Mouse (Mus musculus) macrophage (primary cell): Measurements from ENCODE around the gene Cask. TPM values are rescaled to one million over a fixed set of nuclear protein-coding genes. Genes with fewer than 3 reads are reported as not detected.
A peak's percentile ranks its signal among the peaks of the same experiment; 100 is the strongest.

ENCODE experiments used
- H3K27ac ChIP-seq: fragments of 350-480 bp; formaldehyde crosslinking; 2 replicates; pipeline ENCODE4 v1.9.0; 2021
- H3K36me3 ChIP-seq: fragments of 350-480 bp; formaldehyde crosslinking; 2 replicates; pipeline ENCODE4 v1.9.0; 2021; ENCODE audit errors: inconsistent target
- H3K4me3 ChIP-seq: fragments of 350-480 bp; formaldehyde crosslinking; 2 replicates; pipeline ENCODE4 v1.9.0; 2021; ENCODE audit errors: inconsistent target
- H3K79me2 ChIP-seq: fragments of 350-480 bp; formaldehyde crosslinking; 2 replicates; pipeline ENCODE4 v1.9.0; 2021; ENCODE audit errors: inconsistent target
- WGBS: methylation state at CpG from one replicate; pipeline ENCODE4 v1.1.7; 2026; ENCODE audit warnings: inconsistent platforms; ENCODE audit not compliant: missing documents; 5-methylcytosine and 5-hydroxymethylcytosine counted together
- polyA plus RNA-seq: library from polyadenylated mRNA; stranded (reverse); fragments of 250-400 nt; gene quantifications from 3 replicates; pipeline ENCODE4 v1.2.4, GENCODE M21; 2018; ENCODE audit warnings: inconsistent platforms

The Cask gene
- polyA plus RNA-seq, 1 experiment from 2014 or later = 12.0 TPM

DNA sequence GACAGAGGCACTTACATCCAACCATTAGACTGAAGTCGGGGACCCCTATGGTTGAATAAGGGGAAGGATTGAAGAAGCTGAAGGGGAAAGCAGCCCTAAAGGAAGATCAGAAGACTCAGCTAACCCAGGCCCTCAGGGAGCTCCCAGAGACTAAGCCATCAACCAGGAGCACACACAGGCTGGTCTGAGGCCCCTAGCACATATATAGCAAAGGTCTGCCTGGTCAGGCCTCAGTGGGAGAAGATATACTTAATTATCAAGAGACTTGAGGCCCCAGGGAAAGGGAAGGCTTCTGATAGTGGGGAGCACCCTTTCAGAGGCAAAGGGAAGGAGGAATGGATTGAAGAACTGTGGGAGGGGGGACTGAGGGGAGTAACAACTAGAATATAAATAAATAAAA is 164.6 kb downstream of the Cask start:
- Histone ChIP-seq H3K79me2 (no peaks in the 10 kb centered on the region), H3K27ac (no peak overlapping the region), H3K4me3 (no peak overlapping the region), H3K36me3 (no peaks in the 10 kb centered on the region)
- WGBS = 86% methylated on average over 1 of the region's 1 CpGs

DNA sequence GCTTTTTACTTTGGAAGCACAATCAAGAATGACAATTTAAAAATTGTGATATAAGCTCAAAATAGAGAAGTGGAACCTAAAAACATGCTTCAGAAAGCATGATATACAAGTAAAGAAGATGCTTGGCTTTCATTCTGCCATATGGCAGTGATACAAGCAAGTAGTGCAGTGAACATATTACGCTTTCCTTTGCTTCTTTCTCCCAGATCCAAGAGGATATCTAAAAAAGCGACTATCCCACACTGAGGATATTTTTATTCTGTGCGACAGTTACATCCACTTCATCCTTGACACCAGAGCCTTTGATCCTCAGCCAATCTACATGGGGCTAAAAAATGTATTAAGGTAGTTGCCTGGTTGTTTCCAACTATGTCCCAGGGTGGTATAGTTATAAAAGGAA is 169.4 kb downstream of the Cask start:
- H3K4me3 ChIP-seq = no peak overlapping the region
- WGBS = 93% methylated on average over 3 of the region's 3 CpGs
- H3K27ac ChIP-seq = no peak overlapping the region
- no peaks in the 10 kb centered on the region for H3K79me2 ChIP-seq
- no peaks in the 10 kb centered on the region for H3K36me3 ChIP-seq

DNA sequence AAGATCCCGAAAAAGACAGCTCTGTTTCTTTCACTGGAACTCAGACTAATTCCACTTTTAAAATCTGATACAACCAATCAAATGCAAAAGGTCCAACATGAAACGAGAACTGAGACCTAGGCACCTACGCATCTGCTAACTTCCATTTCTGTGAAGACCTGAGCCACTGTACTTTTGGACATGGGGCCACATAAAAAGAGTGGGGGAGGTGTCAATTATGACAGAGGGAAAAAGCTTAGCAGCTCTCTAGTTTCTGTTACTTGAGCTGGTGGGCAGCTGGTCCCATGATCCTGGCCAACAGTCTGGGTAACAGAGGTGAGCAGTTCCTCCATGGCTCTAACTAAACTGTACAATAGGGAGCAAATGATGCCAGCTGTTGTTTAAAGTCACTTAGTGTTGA is 178.2 kb downstream of the Cask start:
- no peaks in the 10 kb centered on the region for H3K79me2 ChIP-seq
- H3K4me3 ChIP-seq = no peak overlapping the region
- H3K27ac ChIP-seq = no peak overlapping the region
- WGBS = 84% methylated on average over 3 of the region's 3 CpGs
- H3K36me3 ChIP-seq = no peaks in the 10 kb centered on the region

DNA sequence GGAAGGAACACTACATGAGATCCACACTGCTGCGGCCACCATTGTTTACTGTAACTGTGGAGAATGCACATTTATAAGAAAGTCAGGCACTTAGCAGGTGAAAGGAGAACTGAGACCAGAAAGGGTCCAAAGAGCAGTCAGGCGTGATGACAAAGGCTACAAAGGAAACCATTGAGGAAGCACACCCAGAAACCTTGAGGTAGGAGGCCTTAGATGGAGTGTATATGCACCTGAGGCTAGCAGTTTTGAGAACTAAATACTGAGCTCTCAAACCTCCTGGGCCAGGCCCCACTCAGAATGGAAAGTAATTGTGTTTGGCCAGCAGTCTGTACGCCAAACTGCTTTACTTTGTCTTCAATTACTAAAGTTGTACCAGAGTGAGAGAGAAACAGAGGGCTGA is 180.8 kb downstream of the Cask start:
- Histone ChIP-seq H3K79me2 (no peaks in the 10 kb centered on the region), H3K36me3 (no peaks in the 10 kb centered on the region), H3K4me3 (no peak overlapping the region), H3K27ac (no peak overlapping the region)
- WGBS = 90% methylated on average over 3 of the region's 3 CpGs

DNA sequence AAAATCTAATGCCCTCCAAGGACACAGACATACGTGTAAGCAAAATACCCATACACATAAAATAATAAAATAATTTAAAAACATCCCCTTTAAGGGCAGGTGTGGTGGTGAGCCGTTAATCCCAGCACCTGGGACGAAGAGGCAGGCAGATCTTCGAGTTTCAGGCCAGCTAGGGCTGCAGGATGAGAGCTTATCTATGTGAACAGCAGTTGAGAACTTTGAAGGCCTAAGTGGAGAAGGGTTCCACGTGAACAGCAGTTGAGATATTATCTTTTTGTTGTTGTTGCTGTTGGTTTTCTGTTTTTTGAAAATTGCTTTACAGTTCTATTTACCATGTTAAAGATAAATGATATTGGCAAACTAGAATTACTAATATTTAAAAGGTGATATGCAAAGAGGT is 182.3 kb downstream of the Cask start:
- WGBS = 89% methylated on average over 4 of the region's 5 CpGs
- no peaks in the 10 kb centered on the region for H3K79me2 ChIP-seq
- no peak overlapping the region for H3K4me3 ChIP-seq
- H3K36me3 ChIP-seq = no peaks in the 10 kb centered on the region
- H3K27ac ChIP-seq = no peak overlapping the region

DNA sequence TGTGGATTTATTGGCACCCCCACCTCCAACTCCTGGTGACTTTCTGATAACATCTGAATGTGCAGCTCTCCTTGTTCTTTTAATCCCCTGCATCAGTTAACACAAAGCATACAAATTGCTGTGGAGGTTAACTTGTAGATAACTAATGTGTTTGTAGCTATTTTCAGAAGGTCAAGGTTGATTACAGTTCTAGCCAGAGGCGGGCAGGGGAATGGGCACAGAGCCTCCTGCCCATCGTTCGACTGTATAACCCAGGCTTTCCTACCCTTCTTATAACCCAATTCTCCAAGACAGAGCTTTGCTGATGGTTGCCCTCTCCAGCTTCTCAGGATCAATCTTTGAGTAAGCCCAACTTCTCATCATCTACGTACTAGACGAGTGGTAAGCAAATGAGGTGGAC is 190.1 kb downstream of the Cask start, which contains the start of gene Gpr82:
TSS of gene Gpr82 (plus strand) at position 301 of the 400 bp plus-strand sequence.
- H3K36me3 ChIP-seq = no peaks in the 10 kb centered on the region
- no peak within 1 kb of the TSS for H3K27ac ChIP-seq
- no peaks in the 10 kb centered on the region for H3K79me2 ChIP-seq
- H3K4me3 ChIP-seq = no peak within 1 kb of the TSS
- WGBS = 95% methylated on average over 5 of the region's 5 CpGs

DNA sequence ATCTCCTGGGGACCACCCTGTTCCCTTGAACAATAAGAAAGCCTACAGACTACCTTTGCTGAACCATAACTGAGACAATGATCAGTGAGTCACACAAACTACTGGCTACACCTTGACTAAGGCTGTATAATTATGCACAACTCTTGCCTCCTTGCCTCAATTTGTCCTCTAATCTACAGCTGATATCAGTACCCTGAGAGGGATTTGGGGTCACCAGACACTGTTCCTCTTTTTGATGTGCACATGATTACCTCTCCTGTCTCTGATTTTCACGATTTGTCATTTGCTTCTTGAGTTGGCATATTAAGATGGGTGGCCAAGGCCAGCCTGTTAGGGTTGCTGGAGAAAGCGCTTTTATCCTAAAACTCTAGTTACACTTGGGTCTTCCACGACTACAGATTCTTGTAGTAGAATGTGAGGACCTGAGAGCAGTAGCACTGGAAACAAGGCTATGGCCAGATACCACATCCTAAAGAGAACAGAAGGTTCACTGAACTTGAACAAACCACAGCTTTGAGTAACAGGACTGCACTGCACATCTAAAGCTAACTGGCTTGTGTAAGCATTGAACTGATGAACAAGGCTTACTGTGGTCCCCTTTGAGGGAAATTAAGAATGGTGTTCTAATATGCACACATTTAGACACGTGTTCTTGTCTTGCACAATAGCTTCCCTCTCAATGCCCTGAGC is 191.8 kb downstream of the Cask start:
- WGBS = 50% methylated on average over 4 of the region's 4 CpGs
- Histone ChIP-seq H3K27ac (no peak overlapping the region), H3K79me2 (no peaks in the 10 kb centered on the region)

DNA sequence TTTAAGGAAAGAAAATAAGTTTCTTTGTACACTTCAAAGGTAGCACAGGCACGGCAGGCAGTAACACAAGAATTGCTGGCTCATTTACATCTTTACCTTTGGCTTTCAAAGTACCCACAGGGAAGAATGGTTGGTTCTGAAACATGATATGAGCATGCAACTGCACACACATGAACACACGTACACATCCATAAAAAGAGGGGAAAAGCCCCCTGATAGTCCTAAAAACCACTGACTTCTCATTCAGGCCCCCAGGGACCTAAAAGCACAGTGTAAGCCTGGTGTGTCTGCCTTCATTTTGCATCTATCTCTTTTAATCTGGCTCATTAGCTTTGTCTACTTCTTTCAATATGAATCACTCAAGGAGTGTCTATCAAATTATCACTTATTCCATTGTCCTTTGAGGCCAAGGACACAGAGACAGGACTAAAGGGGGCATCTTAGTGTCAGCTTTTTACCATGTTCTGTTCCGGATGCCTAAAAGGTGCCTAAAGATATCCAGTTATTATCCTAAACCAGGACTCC is 192.5 kb downstream of the Cask start:
- Histone ChIP-seq H3K79me2 (no peaks in the 10 kb centered on the region), H3K36me3 (no peaks in the 10 kb centered on the region), H3K4me3 (no peak overlapping the region), H3K27ac (no peak overlapping the region)
- 92% methylated on average over 3 of the region's 3 CpGs for WGBS

More for the DNA sequence above, 191.8 kb downstream of the Cask start:
- no peaks in the 10 kb centered on the region for H3K36me3 ChIP-seq
- no peak overlapping the region for H3K4me3 ChIP-seq

DNA sequence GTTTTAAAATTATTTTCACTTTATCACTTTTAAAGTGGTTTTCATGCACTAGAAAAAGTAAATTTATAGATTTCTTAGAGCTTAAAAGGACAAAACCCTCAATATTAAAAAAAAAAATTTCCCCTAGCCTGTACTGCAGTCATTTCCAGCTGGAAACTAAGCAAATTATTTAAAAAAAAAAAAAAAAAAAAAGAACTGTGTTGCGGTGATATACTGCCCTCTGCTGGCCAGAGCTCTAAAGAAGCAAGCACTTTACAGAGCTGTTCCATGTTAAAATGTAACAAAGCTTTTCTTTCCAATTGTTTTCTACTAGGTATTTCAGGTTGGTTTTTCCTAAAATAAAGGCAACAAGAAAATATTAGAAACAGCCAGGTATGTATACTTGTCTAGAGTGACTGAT is 194.4 kb downstream of the Cask start:
- Histone ChIP-seq H3K4me3 (no peak overlapping the region), H3K36me3 (no peaks in the 10 kb centered on the region), H3K79me2 (no peaks in the 10 kb centered on the region), H3K27ac (peak overlapping the region; percentile 93)
- WGBS = 0% methylated on average over 1 of the region's 1 CpGs

DNA sequence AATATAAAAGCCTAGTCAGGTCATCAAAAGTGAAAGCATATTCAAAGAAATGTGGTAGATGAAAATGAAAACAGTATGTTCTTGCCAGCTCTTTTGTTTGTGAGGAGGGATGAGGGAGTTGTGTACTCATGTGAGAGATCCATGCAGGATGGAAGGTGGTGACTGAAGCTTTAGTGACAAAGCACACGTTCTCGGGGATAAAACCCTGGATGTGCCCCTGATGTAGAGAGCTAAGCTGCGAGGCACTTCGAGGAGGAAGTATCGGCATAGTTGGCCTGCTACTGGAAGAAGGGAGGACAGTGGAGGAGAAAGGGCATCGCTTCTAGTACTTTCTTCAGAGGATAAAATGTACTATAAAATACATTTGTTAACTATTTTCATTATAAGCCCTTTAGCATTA is 195.3 kb downstream of the Cask start:
- H3K27ac ChIP-seq = peak overlapping the region; percentile 93
- 39% methylated on average over 5 of the region's 6 CpGs for WGBS
- H3K79me2 ChIP-seq = no peaks in the 10 kb centered on the region
- H3K4me3 ChIP-seq = no peak overlapping the region
- no peaks in the 10 kb centered on the region for H3K36me3 ChIP-seq

DNA sequence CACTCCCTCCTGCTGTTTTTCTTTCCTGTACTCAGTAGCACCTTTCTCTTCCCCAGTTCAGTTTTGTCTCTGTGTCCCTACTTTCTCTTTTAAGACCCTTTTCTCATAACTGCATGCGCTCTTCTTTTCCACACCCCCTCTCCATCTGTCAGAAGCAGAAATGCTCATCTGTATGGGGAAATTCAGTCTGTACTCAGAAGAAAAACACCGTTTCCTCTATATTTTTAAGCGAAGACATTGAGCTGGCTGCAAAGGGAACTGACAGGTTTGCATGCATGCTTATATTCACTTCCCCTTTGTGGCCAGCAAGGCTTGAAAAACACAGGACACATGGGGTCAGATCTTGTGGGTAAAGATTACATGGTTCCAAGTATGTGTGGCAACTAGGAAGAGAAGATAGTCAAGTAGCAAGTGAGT is 196.2 kb downstream of the Cask start:
- Histone ChIP-seq H3K36me3 (no peaks in the 10 kb centered on the region), H3K4me3 (no peak overlapping the region), H3K27ac (peak overlapping the region; percentile 93), H3K79me2 (no peaks in the 10 kb centered on the region)
- 17% methylated on average over 3 of the region's 3 CpGs for WGBS

DNA sequence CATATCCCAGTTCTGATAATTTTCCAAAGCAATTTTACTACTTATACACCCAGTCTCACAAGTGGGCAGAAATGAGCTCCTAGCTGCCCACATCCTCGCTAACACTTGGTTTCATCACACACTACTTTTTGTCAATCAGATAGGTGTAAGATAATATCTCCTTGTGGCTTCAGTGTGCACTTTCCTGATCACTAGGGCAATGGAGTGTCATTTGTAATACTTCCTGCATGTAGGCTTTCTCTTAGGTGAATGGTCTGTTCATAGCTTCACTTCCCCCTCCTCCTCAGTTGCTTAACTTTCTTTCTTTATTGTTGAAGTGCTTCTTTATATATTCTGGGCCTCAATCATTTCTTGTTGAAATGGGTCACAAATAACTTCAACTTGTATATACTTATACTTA is 198.9 kb downstream of the Cask start:
- Histone ChIP-seq H3K27ac (0 out of 2 replicates have a peak overlapping the region, but pooled peaks have one; percentile 93), H3K4me3 (no peak overlapping the region), H3K79me2 (no peaks in the 10 kb centered on the region), H3K36me3 (no peaks in the 10 kb centered on the region)
- 25% methylated on average over 1 of the region's 1 CpGs for WGBS

DNA sequence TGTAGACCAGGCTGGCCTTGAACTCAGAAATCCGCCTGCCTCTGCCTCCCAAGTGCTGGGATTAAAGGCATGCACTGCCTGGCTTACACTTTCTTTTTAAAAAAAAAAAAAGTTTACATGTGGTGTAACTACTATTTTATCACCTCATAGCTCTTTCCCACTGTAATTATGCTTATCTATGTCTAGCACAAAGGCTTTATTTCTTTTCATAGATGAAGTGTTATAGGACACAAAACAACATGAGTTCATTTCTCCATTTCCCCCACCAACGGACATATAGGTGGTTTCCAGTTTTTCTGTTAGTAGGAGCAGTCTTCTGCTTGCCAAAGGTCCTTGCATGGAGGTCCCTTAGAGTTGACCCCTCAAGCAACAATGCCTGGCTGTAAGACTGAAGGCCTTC is 199.3 kb downstream of the Cask start:
- 58% methylated on average over 2 of the region's 2 CpGs for WGBS
- no peak overlapping the region for H3K27ac ChIP-seq
- no peaks in the 10 kb centered on the region for H3K79me2 ChIP-seq
- H3K36me3 ChIP-seq = no peaks in the 10 kb centered on the region
- H3K4me3 ChIP-seq = no peak overlapping the region

DNA sequence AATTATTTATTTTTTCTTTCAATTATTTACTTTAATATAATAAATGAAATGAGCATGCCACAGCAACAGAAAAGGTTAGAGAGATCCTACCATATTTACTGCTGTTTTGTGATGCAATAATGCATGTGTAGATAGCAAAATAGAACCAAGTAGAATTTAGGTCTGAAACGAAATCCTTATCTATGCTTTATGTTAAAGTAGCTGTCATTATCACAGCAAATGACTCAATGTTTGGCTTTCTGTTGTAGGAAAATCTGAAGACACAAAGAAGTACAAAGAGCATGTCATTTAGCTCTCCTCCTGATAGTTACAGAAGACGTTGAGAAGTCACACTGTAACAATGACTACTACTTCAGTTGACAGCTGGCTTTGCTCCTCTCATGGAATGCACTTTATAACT is 212.3 kb downstream of the Cask start:
- no peaks in the 10 kb centered on the region; the same call in 1 of the 2 replicates for H3K79me2 ChIP-seq
- H3K27ac ChIP-seq = peak overlapping the region; percentile 65
- WGBS = 40% methylated on average over 1 of the region's 2 CpGs
- no peak overlapping the region for H3K4me3 ChIP-seq
- no peaks in the 10 kb centered on the region for H3K36me3 ChIP-seq

DNA sequence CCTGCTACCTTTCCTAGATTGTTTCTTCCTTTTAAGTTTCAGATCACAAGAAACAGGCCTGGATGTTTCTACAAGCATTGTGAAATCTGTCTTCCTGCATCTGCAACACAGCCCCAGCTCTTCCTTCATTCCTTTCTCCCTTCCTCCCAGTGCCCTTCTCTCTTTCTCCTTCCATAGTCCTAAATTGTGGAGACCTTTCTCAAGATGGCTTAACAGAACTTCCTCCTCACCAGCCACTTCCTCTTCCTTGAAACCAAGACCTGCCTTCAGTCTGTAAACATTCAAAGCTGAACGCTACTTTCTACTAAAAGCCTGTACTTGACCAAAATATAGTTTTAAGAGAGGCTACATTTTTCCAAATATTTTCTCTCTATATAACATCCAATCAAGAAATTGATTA is 214.8 kb downstream of the Cask start:
- Histone ChIP-seq H3K4me3 (no peak overlapping the region), H3K27ac (peak overlapping the region; percentile 38), H3K79me2 (no peaks in the 10 kb centered on the region; the same call in 1 of the 2 replicates), H3K36me3 (no peaks in the 10 kb centered on the region)
- WGBS = no CpG with 5 or more reads among the region's 1 CpGs
